Mouse (Mus musculus): ENCODE results near the gene Atg10. TPM values are rescaled to one million over a fixed set of nuclear protein-coding genes. Genes with fewer than 3 reads are reported as not detected.
A peak's percentile ranks its signal among the peaks of the same experiment; 100 is the strongest.
"Not testable (repeated sequence)": the region's sequence is repeated elsewhere in the genome, so short reads cannot be mapped to it uniquely, and the experiment has no call there.

Gene Atg10
- total RNA-seq, 2 experiments from 2014 or later, result 15.2 to 22.1 TPM

GRCm38 (mm10) chr13:90935852-90936251 is 287.9 kb downstream of the Atg10 start:
- DNase-seq, result no peak

GRCm38 (mm10) chr13:90933256-90933655 is 290.5 kb downstream of the Atg10 start:
- DNase-seq, result no peak

GRCm38 (mm10) chr13:90929847-90930246 is 293.9 kb downstream of the Atg10 start:
- DNase-seq, result peak; percentile 61 to 78

GRCm38 (mm10) chr13:90928266-90928665 is 295.5 kb downstream of the Atg10 start:
- not testable (repeated sequence) for DNase-seq

GRCm38 (mm10) chr13:90926938-90927633 is 296.7 kb downstream of the Atg10 start:
- DNase-seq, result no peak

GRCm38 (mm10) chr13:90926125-90926765 is 297.5 kb downstream of the Atg10 start:
- no peak for DNase-seq

- no peak for DNase-seq
These were observed 298.6 kb downstream of the Atg10 start for GRCm38 (mm10) chr13:90925191-90925590.

- DNase-seq, result no peak
These were observed 299.7 kb downstream of the Atg10 start for GRCm38 (mm10) chr13:90924072-90924471.

- DNase-seq, result not testable (repeated sequence)
These were observed 300.2 kb downstream of the Atg10 start for GRCm38 (mm10) chr13:90923617-90924016.

- peak; percentile 90 to 93 for DNase-seq
These were observed 300.8 kb downstream of the Atg10 start, which contains the start of gene Rps23 for GRCm38 (mm10) chr13:90922751-90923612. Gene Rps23, plus strand, starts transcription at chr13:90922958.

- DNase-seq, result no peak
These were observed 309.0 kb downstream of the Atg10 start for GRCm38 (mm10) chr13:90914721-90915120.

- no peak for DNase-seq
These were observed 310.0 kb downstream of the Atg10 start for GRCm38 (mm10) chr13:90913675-90914192.

GRCm38 (mm10) chr13:90912760-90913674 is 310.8 kb downstream of the Atg10 start:
- no peak for DNase-seq

- no peak for DNase-seq
These were observed 316.4 kb downstream of the Atg10 start for GRCm38 (mm10) chr13:90907376-90907775.

GRCm38 (mm10) chr13:90905176-90905575 is 318.6 kb downstream of the Atg10 start, which contains the start of gene Atp6ap1l:
Gene Atp6ap1l, minus strand, starts transcription at chr13:90905355.
- DNase-seq, result no peak

- DNase-seq, result no peak
These were observed 326.9 kb downstream of the Atg10 start for GRCm38 (mm10) chr13:90896821-90897220.

GRCm38 (mm10) chr13:90896098-90896497 is 327.7 kb downstream of the Atg10 start:
- DNase-seq, result peak; percentile 19 to 20

- no peak for DNase-seq
These were observed 328.9 kb downstream of the Atg10 start for GRCm38 (mm10) chr13:90894819-90895218.

GRCm38 (mm10) chr13:90890111-90890510 is 333.7 kb downstream of the Atg10 start:
- DNase-seq, result no peak

GRCm38 (mm10) chr13:90886568-90886983 is 337.2 kb downstream of the Atg10 start:
- DNase-seq, result peak; percentile 68 to 71

Data from adrenal gland, postnatal 36 days (tissue).